Mouse (Mus musculus) brain, embryonic 18.5 days (tissue): ENCODE results near the gene Olfr839-ps1.

ENCODE experiments used
- DNase-seq: peaks from one replicate; pipeline ENCODE4 v3.0.0-alpha.2; 2012; ENCODE audit warnings: low read depth, low spot score

Olfr839-ps1 gene

GRCm38 (mm10) chr9:19177212-19177611 is at the start of gene Olfr839-ps1:
Gene Olfr839-ps1 (minus strand): TSS chr9:19177312.
- DNase-seq, result no peak

DNA sequence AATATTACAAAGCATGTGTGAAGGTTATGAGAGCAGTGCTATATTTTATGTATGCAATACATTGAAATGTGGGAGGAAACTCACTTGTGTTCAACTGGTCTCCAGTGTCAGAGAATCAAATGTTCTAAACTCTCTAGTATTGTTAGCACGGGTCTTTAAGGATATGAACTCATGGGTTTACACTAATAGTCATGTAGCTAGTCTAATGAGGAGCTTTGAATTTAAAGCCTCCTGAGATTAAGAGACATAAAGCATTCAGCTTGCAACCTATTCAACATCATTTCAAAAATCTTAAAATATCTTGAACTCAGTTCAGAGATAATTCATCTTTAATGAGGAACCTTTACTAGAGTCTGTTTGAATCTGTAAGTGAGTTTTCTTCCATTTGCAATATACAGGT is 41.1 kb downstream of the Olfr839-ps1 start, which contains the start of gene Olfr837:
Olfr837 (plus strand) TSS at position 301 of the 400 bp plus-strand sequence.
- no peak for DNase-seq

DNA sequence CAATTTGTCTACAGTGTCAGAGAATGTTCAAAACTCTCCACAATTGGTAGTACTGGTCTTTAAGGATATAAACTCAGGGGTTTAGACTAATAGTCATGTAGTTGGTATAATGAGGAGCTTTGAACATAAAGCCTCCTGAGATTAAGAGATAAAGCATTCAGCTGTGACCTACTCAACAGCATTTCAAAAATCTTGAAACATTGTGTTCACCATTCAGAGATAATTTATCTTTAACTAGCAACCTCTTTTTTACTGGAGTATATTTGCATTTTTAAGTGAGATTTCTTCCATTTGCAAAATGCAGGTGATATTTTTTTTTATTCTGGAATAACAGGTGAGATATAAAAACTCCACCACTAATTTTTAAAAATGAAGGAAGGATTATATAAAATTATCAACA is 57.0 kb downstream of the Olfr839-ps1 start, which contains the start of gene Olfr836:
Olfr836 (plus strand) TSS at position 301 of the 400 bp plus-strand sequence.
- DNase-seq, result no peak
